Mouse (Mus musculus) midbrain, postnatal 0 days (tissue): ENCODE data around the gene Abcg5. TPM values are rescaled to one million over a fixed set of nuclear protein-coding genes. Genes with fewer than 3 reads are reported as not detected.

Experiments used
- ATAC-seq: fragments of 200-750 bp; cut with Nextera tagmentation; 2 replicates; pipeline ENCODE4 v1.8.0; 2017; ENCODE audit warnings: moderate number of reproducible peaks, mild to moderate bottlenecking, moderate TSS enrichment, moderate library complexity; ENCODE audit not compliant: low FRiP score
- DNase-seq: peaks from one replicate; pipeline ENCODE4 v3.0.0-alpha.2; 2015; ENCODE audit warnings: low spot score
- H3K27ac ChIP-seq: fragments of 300-500 bp; sonication (generic); 2 replicates; pipeline ENCODE4 v1.5.1; 2014; ENCODE audit warnings: low read depth, mild to moderate bottlenecking, low read length, mixed read lengths
- H3K27me3 ChIP-seq: fragments of 300-500 bp; sonication (generic); 2 replicates; pipeline ENCODE4 v1.6.1; 2014; ENCODE audit warnings: low read length, control low read depth, mixed read lengths; ENCODE audit not compliant: insufficient read depth
- H3K36me3 ChIP-seq: fragments of 300-500 bp; sonication (generic); 2 replicates; pipeline ENCODE4 v1.6.1; 2014; ENCODE audit warnings: low read length, control low read depth, mixed read lengths; ENCODE audit not compliant: insufficient read depth
- H3K4me1 ChIP-seq: fragments of 300-500 bp; sonication (generic); 2 replicates; pipeline ENCODE4 v1.6.1; 2014; ENCODE audit warnings: mild to moderate bottlenecking, control low read depth, antibody characterized with exemption, low read length, mixed read lengths; ENCODE audit not compliant: insufficient read depth
- H3K4me2 ChIP-seq: fragments of 300-500 bp; sonication (generic); 2 replicates; pipeline ENCODE4 v1.6.1; 2014; ENCODE audit warnings: low read depth, mild to moderate bottlenecking, low read length, mixed read lengths; ENCODE audit not compliant: poor library complexity, severe bottlenecking
- H3K4me3 ChIP-seq: fragments of 300-500 bp; sonication (generic); 2 replicates; pipeline ENCODE4 v1.5.1; 2014; ENCODE audit warnings: low read depth, mild to moderate bottlenecking, low read length, moderate library complexity
- H3K9ac ChIP-seq: fragments of 300-500 bp; sonication (generic); replicated peaks from 2 replicates; pipeline ENCODE4 v1.6.1; 2014; ENCODE audit warnings: mild to moderate bottlenecking, low read length, moderate library complexity, mixed read lengths; ENCODE audit not compliant: poor library complexity, severe bottlenecking
- H3K9me3 ChIP-seq: fragments of 300-500 bp; sonication (generic); 2 replicates; pipeline ENCODE4 v1.6.1; 2016; ENCODE audit warnings: low read length, control low read depth
- CTCF ChIP-seq: IDR thresholded peaks from 2 replicates; pipeline ENCODE4 v1.5.1; 2016; ENCODE audit warnings: antibody characterized with exemption, mild to moderate bottlenecking
- WGBS: fragments of 180-500 bp; shearing (Covaris S2); extraction: QIAGEN DNeasy Blood & Tissue Kit; methylation state at CpG from one replicate; pipeline ENCODE4 v1.1.7; 2014; 5-methylcytosine and 5-hydroxymethylcytosine counted together
- polyA plus RNA-seq: library from polyadenylated mRNA; unstranded; fragments of >200 nt; fragmentation: Nextera tagmentation; extraction: Ambion mirVana; gene quantifications from 2 replicates; pipeline ENCODE4 v1.2.1, GENCODE M21; 2015
- total RNA-seq: library from RNA; depleted of rRNA; stranded (reverse); fragments of >200 nt; gene quantifications from 2 replicates; pipeline ENCODE4 v1.2.3, GENCODE M21; 2014; rRNA removed

Gene Abcg5
- 2.9 and 3.0 TPM in 2 replicates for total RNA-seq
- polyA plus RNA-seq: 1.2 and 1.3 TPM in 2 replicates

GRCm38 (mm10) chr17:84682734-84683717, at the start of gene Abcg5:
TSS of gene Abcg5 (minus strand) at chr17:84683011.
- Histone ChIP-seq H3K4me2 (no peak within 1 kb of the TSS), H3K4me3 (no peak within 1 kb of the TSS), H3K27ac (no peak within 1 kb of the TSS), H3K4me1 (no peaks in the 10 kb centered on the region), H3K9me3 (no peaks in the 10 kb centered on the region), H3K27me3 (no peaks in the 10 kb centered on the region), H3K36me3 (no peaks in the 10 kb centered on the region), H3K9ac (no peak within 1 kb of the TSS)
- DNase-seq (no peak), ATAC-seq (no peak)
- no peak for TF ChIP-seq CTCF
- WGBS: 78% methylated on average over 18 of the region's 18 CpGs

GRCm38 (mm10) chr17:84732612-84733011, 49.8 kb upstream of the Abcg5 start:
- no peaks in the 10 kb centered on the region for H3K27me3 ChIP-seq
- no peak overlapping the region for H3K4me2 ChIP-seq
- H3K27ac ChIP-seq: no peak overlapping the region
- no peak overlapping the region for H3K4me3 ChIP-seq
- no peak for DNase-seq
- TF ChIP-seq CTCF: no peak
- no peaks in the 10 kb centered on the region for H3K9me3 ChIP-seq
- H3K9ac ChIP-seq: no peak overlapping the region
- WGBS: 93% methylated on average over 8 of the region's 8 CpGs
- H3K36me3 ChIP-seq: peaks cover 27% of the 10 kb centered on the region
- no peak for ATAC-seq
- no peaks in the 10 kb centered on the region for H3K4me1 ChIP-seq

- no peak overlapping the region for H3K4me2 ChIP-seq
- no peaks in the 10 kb centered on the region for H3K27me3 ChIP-seq
- ATAC-seq (no peak), DNase-seq (no peak)
- H3K36me3 ChIP-seq: peaks cover 30% of the 10 kb centered on the region
- H3K9ac ChIP-seq: no peak overlapping the region
- 93% methylated on average over 12 of the region's 12 CpGs for WGBS
- no peak for TF ChIP-seq CTCF
- H3K27ac ChIP-seq: no peak overlapping the region
- H3K4me1 ChIP-seq: no peaks in the 10 kb centered on the region
- H3K9me3 ChIP-seq: no peaks in the 10 kb centered on the region
- no peak overlapping the region for H3K4me3 ChIP-seq
These were observed 48.5 kb upstream of the Abcg5 start for GRCm38 (mm10) chr17:84731361-84731760.

DNA sequence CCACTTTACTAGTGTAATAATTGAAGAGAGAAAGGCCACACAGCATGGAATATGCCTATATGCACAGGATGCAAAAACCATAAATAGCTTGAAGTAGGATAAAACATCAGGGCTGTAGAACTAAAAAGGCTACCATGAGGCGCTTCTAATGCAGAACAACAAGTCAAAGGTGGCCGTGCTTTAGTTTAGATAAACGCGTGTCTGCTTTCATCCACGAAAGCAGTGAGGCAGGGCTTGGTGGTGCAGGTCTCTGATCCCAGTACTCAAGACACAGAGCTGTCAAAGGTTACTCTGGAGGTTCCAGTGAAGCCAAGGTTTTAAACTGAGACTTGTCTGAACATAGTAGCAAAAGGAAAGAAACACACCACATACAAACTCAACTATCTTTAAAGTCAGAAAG, 46.3 kb upstream of the Abcg5 start:
- Histone ChIP-seq H3K4me3 (no peak overlapping the region), H3K4me2 (no peak overlapping the region), H3K4me1 (no peaks in the 10 kb centered on the region), H3K27me3 (no peaks in the 10 kb centered on the region), H3K9me3 (no peaks in the 10 kb centered on the region), H3K9ac (no peak overlapping the region), H3K36me3 (peaks cover 39% of the 10 kb centered on the region), H3K27ac (no peak overlapping the region)
- WGBS: 91% methylated on average over 5 of the region's 5 CpGs
- no peak for TF ChIP-seq CTCF
- ATAC-seq (no peak), DNase-seq (no peak)

GRCm38 (mm10) chr17:84728201-84728911, 45.5 kb upstream of the Abcg5 start:
- no peak overlapping the region for H3K27ac ChIP-seq
- no peaks in the 10 kb centered on the region for H3K4me1 ChIP-seq
- H3K9me3 ChIP-seq: no peaks in the 10 kb centered on the region
- no peak for DNase-seq
- ATAC-seq: no peak
- peaks cover 39% of the 10 kb centered on the region for H3K36me3 ChIP-seq
- no peak overlapping the region for H3K4me2 ChIP-seq
- 60% methylated on average over 1 of the region's 1 CpGs for WGBS
- no peak for TF ChIP-seq CTCF
- no peaks in the 10 kb centered on the region for H3K27me3 ChIP-seq
- H3K9ac ChIP-seq: no peak overlapping the region
- no peak overlapping the region for H3K4me3 ChIP-seq

GRCm38 (mm10) chr17:84725163-84725562, 42.4 kb upstream of the Abcg5 start:
- Histone ChIP-seq H3K9ac (no peak overlapping the region), H3K27me3 (no peaks in the 10 kb centered on the region), H3K9me3 (no peaks in the 10 kb centered on the region), H3K27ac (no peak overlapping the region), H3K36me3 (peaks cover 33% of the 10 kb centered on the region), H3K4me1 (no peaks in the 10 kb centered on the region), H3K4me2 (no peak overlapping the region), H3K4me3 (no peak overlapping the region)
- 100% methylated on average over 3 of the region's 3 CpGs for WGBS
- ATAC-seq (no peak), DNase-seq (no peak)
- no peak for TF ChIP-seq CTCF
